Mouse (Mus musculus) neural tube, embryonic 13.5 days (tissue): Measurements from ENCODE around the gene Ddx51. TPM values are rescaled to one million over a fixed set of nuclear protein-coding genes. Genes with fewer than 3 reads are reported as not detected.

Experiments
- ATAC-seq: fragments of 200-750 bp; cut with Nextera tagmentation; 2 replicates; pipeline ENCODE4 v1.8.0; 2017; ENCODE audit warnings: low read depth, mild to moderate bottlenecking, moderate TSS enrichment, moderate library complexity
- H3K27ac ChIP-seq: fragments of 300-500 bp; sonication (generic); replicated peaks from 2 replicates; pipeline ENCODE4 v1.5.1; 2015; ENCODE audit warnings: moderate library complexity, mild to moderate bottlenecking, inconsistent platforms
- H3K27me3 ChIP-seq: fragments of 300-500 bp; sonication (generic); 2 replicates; pipeline ENCODE4 v1.6.1; 2015; ENCODE audit warnings: mild to moderate bottlenecking, inconsistent platforms
- H3K36me3 ChIP-seq: fragments of 300-500 bp; sonication (generic); 2 replicates; pipeline ENCODE4 v1.6.1; 2015; ENCODE audit warnings: mild to moderate bottlenecking, inconsistent platforms
- H3K4me1 ChIP-seq: fragments of 300-500 bp; sonication (generic); replicated peaks from 2 replicates; pipeline ENCODE4 v1.6.1; 2015; ENCODE audit warnings: inconsistent platforms
- H3K4me2 ChIP-seq: fragments of 300-500 bp; sonication (generic); 2 replicates; pipeline ENCODE4 v1.6.1; 2015; ENCODE audit warnings: inconsistent platforms, mild to moderate bottlenecking, moderate library complexity
- H3K4me3 ChIP-seq: fragments of 300-500 bp; sonication (generic); 2 replicates; pipeline ENCODE4 v1.5.1; 2015; ENCODE audit warnings: mild to moderate bottlenecking, inconsistent platforms
- H3K9ac ChIP-seq: fragments of 300-500 bp; sonication (generic); 2 replicates; pipeline ENCODE4 v1.6.1; 2015; ENCODE audit warnings: moderate library complexity, mild to moderate bottlenecking, inconsistent platforms
- H3K9me3 ChIP-seq: fragments of 300-500 bp; sonication (generic); 2 replicates; pipeline ENCODE4 v1.6.1; 2016; ENCODE audit warnings: inconsistent platforms
- WGBS: fragments of 180-500 bp; shearing (Covaris S2); methylation state at CpG from one replicate; pipeline ENCODE4 v1.1.7; 2015; 5-methylcytosine and 5-hydroxymethylcytosine counted together
- polyA plus RNA-seq: library from polyadenylated mRNA; unstranded; fragments of >200 nt; fragmentation: Nextera tagmentation; extraction: Ambion mirVana; gene quantifications from 2 replicates; pipeline ENCODE4 v1.2.1, GENCODE M21; 2015

Gene Ddx51
- polyA plus RNA-seq, 1 experiment from 2014 or later = 16.7 TPM

DNA sequence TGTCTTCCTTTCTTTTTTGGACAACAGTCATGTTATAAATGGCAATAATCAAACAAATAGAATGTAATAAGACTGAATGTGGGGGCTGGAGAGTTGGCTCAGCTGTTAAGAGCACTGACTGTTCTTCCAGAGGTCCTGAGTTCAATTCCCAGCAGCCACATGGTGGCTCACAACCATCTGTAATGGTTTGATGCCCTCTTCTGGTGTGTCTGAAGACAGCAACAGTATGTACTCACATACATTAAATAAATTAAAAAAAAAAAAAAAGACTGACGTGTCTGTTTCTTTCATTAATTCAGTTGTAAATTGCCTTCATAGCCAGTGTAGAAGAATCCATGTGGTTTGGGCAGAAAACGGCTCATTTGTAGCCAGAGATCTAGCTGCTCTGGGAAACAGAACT, 28.9 kb upstream of the Ddx51 start:
- no peak overlapping the region for H3K4me2 ChIP-seq
- no peak overlapping the region for H3K27ac ChIP-seq
- H3K27me3 ChIP-seq = no peaks in the 10 kb centered on the region
- 77% methylated on average over 2 of the region's 2 CpGs for WGBS
- no peak for ATAC-seq
- no peak overlapping the region for H3K4me3 ChIP-seq
- peaks cover 2% of the 10 kb centered on the region; the same call in 1 of the 2 replicates for H3K36me3 ChIP-seq
- H3K4me1 ChIP-seq = peaks cover 7% of the 10 kb centered on the region
- no peaks in the 10 kb centered on the region for H3K9me3 ChIP-seq
- H3K9ac ChIP-seq = no peak overlapping the region

DNA sequence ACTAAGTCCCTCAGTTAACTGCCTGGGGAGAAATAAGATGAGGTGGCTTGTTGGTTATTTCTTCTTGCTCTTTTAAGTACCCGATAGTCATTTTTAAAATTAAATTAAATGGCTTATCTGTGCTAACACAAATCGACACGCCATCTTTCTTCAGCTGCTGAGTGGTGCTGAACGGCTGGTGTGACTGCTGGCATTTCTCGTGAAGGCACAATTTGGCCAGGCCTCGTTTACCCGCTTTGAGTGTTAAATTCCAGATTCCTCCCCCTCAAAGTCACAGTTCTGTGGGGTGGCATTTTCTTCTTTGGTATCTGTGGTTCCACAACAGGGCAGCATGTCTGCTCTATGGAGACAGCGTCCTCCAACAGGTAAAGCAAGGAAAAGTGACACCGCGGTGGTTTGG, 25.9 kb upstream of the Ddx51 start:
- Histone ChIP-seq H3K4me1 (peaks cover 7% of the 10 kb centered on the region), H3K27me3 (no peaks in the 10 kb centered on the region), H3K9ac (no peak overlapping the region), H3K4me2 (no peak overlapping the region), H3K9me3 (no peaks in the 10 kb centered on the region), H3K27ac (no peak overlapping the region), H3K4me3 (no peak overlapping the region), H3K36me3 (no peaks in the 10 kb centered on the region)
- 77% methylated on average over 10 of the region's 10 CpGs for WGBS
- no peak for ATAC-seq

DNA sequence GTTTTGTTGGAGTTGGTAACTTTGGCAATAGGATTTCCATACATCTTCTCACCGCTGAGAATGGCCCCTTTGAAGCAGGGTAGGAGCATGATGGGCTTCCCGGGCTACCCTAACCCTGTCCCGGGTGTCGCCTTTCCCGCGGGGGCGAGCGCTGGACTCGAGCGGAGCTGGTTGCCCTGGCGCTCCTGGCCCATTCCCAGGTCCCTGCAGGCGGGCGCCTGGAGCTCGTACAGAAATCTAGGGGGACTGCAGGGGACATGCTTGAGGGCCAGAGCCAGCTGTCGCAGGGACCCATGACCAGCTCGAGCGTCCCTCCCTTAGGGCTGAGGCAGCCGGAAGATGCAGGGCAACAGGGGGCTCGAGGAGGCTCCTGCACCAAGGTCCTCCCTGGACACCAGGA, 25.1 kb upstream of the Ddx51 start:
- H3K4me1 ChIP-seq = peaks cover 7% of the 10 kb centered on the region
- H3K9me3 ChIP-seq = no peaks in the 10 kb centered on the region
- H3K27ac ChIP-seq = no peak overlapping the region
- no peaks in the 10 kb centered on the region for H3K27me3 ChIP-seq
- WGBS = 24% methylated on average over 19 of the region's 19 CpGs
- 0 out of 2 replicates have a peak overlapping the region, but pooled peaks have one; percentile 12 for H3K9ac ChIP-seq
- H3K36me3 ChIP-seq = no peaks in the 10 kb centered on the region
- H3K4me2 ChIP-seq = peak overlapping the region; percentile 33
- ATAC-seq = no peak
- no peak overlapping the region for H3K4me3 ChIP-seq

DNA sequence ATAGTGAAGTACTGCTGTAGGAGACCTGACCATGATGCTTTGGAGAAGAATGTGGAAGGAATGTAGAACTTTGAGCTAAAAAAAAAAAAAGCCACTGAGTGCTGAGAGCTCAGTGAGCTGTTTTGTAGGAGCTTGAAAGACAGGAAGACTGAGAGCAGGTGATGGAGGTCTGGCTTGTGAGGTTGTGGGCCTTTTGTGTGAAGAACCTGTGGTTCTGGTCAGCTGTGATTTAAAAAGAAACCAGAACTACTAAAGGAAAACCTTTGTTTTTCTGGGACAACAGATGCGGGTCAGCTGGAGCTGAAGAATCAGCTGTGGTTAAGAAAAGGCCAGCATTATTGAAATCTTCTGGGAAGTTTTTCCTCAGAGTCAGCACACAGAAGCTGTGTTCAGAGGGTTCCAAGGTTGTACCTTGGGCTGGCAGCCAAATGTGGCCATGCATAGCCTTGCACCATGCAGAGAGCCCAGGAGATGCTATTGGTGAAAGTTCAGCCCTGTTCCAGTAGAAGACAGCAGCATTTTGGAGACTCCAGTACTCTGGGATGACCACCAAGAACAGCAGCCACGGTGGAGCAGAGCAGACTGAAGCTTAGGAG, 23.6 kb upstream of the Ddx51 start:
- Histone ChIP-seq H3K27ac (no peak overlapping the region), H3K4me1 (peaks cover 7% of the 10 kb centered on the region), H3K36me3 (no peaks in the 10 kb centered on the region), H3K4me2 (no peak overlapping the region), H3K27me3 (no peaks in the 10 kb centered on the region), H3K9me3 (no peaks in the 10 kb centered on the region), H3K9ac (no peak overlapping the region), H3K4me3 (no peak overlapping the region)
- 84% methylated on average over 2 of the region's 2 CpGs for WGBS
- ATAC-seq = no peak

DNA sequence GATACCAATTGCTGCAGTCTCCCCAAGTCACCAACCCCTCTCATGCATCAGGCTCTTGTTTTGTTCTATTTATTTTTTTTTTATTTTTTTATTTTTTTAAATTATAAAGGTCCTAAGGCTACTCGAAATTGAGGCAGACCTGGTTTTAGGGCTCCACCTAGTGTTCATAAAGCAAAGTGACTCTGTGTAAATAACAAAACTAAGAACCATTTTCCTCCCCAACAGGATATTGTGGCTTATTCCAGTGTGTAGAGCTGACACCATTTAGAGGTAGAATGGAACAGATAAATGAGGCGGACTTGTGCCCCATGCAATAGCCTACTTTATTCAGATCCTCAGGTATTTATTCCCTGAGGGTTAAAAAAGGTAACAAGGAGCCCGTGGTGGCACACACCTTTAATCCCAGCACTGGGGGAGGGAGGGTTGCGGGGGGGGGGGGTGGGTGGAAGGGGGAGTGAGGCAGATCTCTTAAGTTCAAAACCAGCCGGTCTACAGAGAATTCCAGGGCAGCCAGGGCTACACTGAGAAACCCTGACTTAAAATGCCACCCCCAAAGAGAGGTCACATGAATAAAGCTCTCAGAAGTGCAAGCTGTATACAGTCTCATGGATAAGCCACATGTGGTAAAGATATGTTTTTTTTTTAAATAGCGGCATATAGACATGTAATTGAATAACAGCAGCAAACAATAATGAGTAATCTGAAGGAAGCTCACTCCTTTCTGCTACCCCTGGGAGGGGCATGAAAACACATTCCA, 17.1 kb upstream of the Ddx51 start:
- 0 out of 2 replicates have a peak, but pooled peaks have one; percentile 23 for ATAC-seq
- Histone ChIP-seq H3K4me3 (no peak overlapping the region), H3K9ac (no peak overlapping the region), H3K27me3 (peaks cover 8% of the 10 kb centered on the region), H3K4me1 (0 out of 2 replicates have a peak, but pooled peaks cover 3% of the 10 kb centered on the region), H3K4me2 (no peak overlapping the region), H3K36me3 (no peaks in the 10 kb centered on the region), H3K27ac (no peak overlapping the region), H3K9me3 (no peaks in the 10 kb centered on the region)
- 47% methylated on average over 6 of the region's 6 CpGs for WGBS

DNA sequence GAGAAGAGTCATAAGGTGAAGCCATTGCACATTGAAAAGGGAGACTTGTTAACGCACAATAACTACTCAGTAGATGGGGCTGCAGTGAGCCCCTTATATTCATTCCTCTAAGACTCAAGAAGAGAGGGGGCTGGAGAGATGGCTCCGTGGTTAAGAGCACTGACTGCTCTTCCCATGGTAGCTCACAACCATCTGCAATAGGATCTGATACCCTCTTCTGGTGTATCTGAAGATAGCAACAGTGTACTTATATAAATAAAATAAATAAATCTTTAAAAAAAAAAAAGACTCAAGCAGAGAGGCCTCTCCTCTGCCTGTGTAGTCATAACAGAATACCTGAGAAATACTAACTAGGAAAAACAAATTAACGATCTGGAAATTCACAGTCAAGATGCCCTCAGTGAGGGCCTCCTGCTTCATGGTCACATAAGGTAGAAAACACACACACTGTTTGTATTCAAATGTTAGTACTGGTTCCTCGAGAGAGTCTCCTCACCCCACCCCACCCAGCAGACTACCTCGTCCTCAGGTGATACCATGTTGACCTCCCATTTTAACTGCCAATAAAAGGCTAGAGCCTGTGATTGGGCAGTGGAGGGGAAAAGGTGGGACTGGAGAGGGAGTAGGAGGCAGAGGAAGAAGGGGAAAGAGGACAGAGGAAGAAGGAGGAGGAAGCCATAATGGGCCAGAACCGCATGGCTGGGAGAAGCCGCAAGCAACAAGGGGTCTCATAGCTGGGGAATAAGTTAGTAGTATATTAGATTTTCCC, 14.8 kb upstream of the Ddx51 start:
- Histone ChIP-seq H3K27me3 (peaks cover 8% of the 10 kb centered on the region), H3K4me2 (no peak overlapping the region), H3K27ac (no peak overlapping the region), H3K36me3 (no peaks in the 10 kb centered on the region), H3K4me1 (0 out of 2 replicates have a peak, but pooled peaks cover 3% of the 10 kb centered on the region), H3K9me3 (no peaks in the 10 kb centered on the region), H3K9ac (no peak overlapping the region), H3K4me3 (no peak overlapping the region)
- WGBS = 80% methylated on average over 7 of the region's 7 CpGs
- no peak for ATAC-seq

DNA sequence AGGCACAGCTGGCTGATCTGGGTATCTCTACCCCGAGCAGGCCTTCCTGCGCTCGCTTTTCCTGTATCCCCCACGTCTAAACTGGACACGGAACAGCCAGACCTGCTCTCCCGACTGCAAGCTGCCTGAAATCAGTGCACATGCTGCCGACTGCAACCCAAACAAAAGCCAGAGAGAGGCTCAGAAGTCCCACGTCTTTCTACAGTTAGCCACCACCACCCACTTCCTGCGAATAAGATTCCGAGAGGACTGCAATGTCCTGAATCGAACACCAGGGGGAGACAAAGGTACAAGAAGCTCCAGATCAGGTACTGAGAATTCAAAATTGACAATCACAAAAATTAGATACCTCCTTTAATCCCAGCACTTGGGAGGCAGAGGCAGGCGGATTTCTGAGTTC, 13.8 kb upstream of the Ddx51 start:
- 26% methylated on average over 12 of the region's 12 CpGs for WGBS
- Histone ChIP-seq H3K4me1 (0 out of 2 replicates have a peak, but pooled peaks cover 3% of the 10 kb centered on the region), H3K4me3 (no peak overlapping the region), H3K36me3 (no peaks in the 10 kb centered on the region), H3K9ac (peak overlapping the region; percentile 23; the same call in 1 of the 2 replicates), H3K27ac (no peak overlapping the region), H3K4me2 (peak overlapping the region; percentile 35; the same call in 1 of the 2 replicates), H3K27me3 (peaks cover 8% of the 10 kb centered on the region), H3K9me3 (no peaks in the 10 kb centered on the region)
- ATAC-seq = no peak

DNA sequence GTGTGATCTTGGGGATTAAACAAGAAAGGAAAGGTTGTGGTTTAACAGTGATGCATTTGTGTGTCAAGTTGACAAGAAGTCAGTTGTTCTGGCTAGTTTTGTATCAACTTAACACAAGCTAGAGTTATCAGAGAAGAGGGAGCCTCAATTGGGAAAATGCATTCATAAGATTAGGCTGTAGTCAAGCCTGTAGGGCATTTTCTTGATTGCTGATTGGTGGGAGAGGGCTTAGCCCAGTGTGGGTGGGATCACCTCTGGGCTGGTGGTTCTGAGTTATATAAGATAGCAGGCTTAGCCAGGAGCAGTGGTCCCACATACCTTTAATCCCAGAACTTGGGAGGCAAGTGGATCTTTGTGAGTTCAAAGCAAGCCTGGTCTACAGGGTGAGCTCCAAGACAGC, 6.9 kb upstream of the Ddx51 start:
- Histone ChIP-seq H3K9me3 (no peaks in the 10 kb centered on the region), H3K4me1 (no peaks in the 10 kb centered on the region), H3K36me3 (peaks cover 58% of the 10 kb centered on the region), H3K4me2 (no peak overlapping the region), H3K9ac (no peak overlapping the region), H3K27me3 (no peaks in the 10 kb centered on the region), H3K27ac (no peak overlapping the region), H3K4me3 (no peak overlapping the region)
- no peak for ATAC-seq

DNA sequence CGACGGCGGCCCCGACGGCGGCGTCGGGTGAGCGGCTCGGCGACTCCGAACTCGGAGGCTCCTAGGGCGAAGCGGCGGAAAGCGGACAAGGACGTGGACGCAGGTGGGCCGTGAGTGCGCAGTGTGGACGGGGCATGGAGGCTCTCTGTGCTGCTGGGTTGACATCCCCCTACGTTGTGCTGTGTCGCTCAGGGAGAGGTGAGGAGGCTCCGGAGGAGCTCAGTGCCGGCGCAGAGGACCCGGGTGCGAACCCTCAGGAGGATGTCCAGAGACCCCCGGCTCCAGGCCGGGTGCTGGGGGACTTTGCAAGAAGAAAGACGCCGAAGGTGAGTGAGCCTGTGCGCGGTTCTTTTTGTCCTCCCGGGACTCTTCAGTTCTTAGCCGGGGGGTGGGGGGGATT, 435 bp downstream of the Ddx51 start:
- H3K9ac ChIP-seq = peak overlapping the region; percentile 84
- peak; percentile 41; the same call in 1 of the 2 replicates for ATAC-seq
- H3K36me3 ChIP-seq = peaks cover 72% of the 10 kb centered on the region
- H3K4me1 ChIP-seq = peaks cover 23% of the 10 kb centered on the region
- no peaks in the 10 kb centered on the region for H3K9me3 ChIP-seq
- no peak overlapping the region for H3K27ac ChIP-seq
- H3K4me3 ChIP-seq = peak overlapping the region; percentile 96
- no peaks in the 10 kb centered on the region for H3K27me3 ChIP-seq
- peak overlapping the region; percentile 90 for H3K4me2 ChIP-seq
- WGBS = 2% methylated on average over 35 of the region's 37 CpGs

DNA sequence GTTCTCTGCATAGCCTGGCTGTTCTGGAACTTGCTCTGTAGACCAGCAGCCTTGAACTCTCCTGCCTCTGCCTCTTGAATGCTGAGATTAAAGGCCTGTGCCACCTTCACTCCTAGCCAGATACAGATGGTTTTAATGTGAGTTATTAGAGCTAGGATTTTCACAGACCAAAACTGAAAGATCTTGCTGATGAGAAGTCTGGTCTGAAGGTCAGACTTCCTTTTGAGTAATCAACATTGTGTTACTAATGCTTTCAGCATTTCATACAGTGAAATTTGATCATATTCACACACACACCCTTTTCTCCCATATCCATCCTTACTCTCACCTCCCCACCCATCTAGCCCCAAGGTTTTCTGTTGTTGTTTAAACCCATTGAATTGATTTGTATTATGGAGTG, 6.4 kb downstream of the Ddx51 start:
- Histone ChIP-seq H3K36me3 (peaks cover 94% of the 10 kb centered on the region), H3K4me3 (no peak overlapping the region), H3K9me3 (no peaks in the 10 kb centered on the region), H3K27me3 (no peaks in the 10 kb centered on the region), H3K9ac (no peak overlapping the region), H3K4me2 (no peak overlapping the region), H3K27ac (no peak overlapping the region), H3K4me1 (peaks cover 1% of the 10 kb centered on the region; the same call in 1 of the 2 replicates)
- no peak for ATAC-seq

DNA sequence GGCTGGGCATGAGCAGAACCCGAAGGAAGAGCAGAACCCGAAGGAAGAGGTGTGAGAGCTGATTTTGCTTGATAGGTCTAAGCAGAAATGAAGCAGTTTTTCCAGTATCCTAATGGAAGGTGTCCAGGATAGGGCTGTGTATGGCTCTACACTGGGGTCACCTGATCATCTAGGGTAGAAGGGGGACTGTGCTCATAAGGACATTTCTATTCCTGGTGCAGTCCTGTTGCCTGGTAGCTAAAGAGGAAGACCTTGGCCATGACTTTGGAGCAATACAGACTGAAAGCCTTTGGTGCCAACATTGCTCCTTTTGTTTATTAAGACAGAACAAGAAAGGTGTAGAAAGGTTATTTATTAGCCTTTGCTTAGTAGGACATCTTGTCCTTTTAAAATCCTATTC, 10.8 kb downstream of the Ddx51 start:
- H3K27me3 ChIP-seq = no peaks in the 10 kb centered on the region
- peaks cover 94% of the 10 kb centered on the region for H3K36me3 ChIP-seq
- no peak overlapping the region for H3K9ac ChIP-seq
- no peaks in the 10 kb centered on the region for H3K4me1 ChIP-seq
- H3K27ac ChIP-seq = no peak overlapping the region
- no peaks in the 10 kb centered on the region for H3K9me3 ChIP-seq
- no peak for ATAC-seq
- 100% methylated on average over 2 of the region's 2 CpGs for WGBS
- no peak overlapping the region for H3K4me3 ChIP-seq
- no peak overlapping the region for H3K4me2 ChIP-seq

DNA sequence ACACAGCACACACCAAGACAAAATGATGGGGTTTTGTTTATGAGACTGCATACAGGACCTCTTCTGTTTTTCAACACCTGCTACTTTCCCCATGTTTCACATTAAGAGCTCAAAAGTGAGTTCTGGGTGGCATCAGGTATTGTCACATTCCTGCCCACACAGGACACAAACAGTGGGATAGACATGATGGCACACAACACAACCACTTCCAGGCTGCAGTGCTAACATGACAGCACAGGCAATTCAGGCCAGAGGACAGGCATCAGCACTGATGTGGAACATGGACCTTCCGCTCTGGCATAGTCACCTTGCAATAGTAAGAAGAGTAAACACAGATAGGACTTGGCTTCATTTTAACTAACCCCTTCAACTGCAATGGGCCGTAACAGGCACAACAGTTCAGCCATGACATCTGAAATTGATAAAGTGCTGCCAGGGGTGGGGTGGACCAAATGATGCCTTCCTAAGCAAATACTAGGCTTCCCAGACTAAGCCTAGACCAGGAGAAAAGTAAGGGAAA, 11.6 kb downstream of the Ddx51 start:
- ATAC-seq = no peak
- Histone ChIP-seq H3K4me1 (no peaks in the 10 kb centered on the region), H3K27ac (no peak overlapping the region), H3K9me3 (no peaks in the 10 kb centered on the region), H3K4me3 (no peak overlapping the region), H3K36me3 (peaks cover 94% of the 10 kb centered on the region), H3K4me2 (no peak overlapping the region), H3K9ac (no peak overlapping the region), H3K27me3 (no peaks in the 10 kb centered on the region)
- 95% methylated on average over 2 of the region's 2 CpGs for WGBS
